Mouse (Mus musculus) embryonic facial prominence, embryonic 11.5 days (tissue): ENCODE measurements around the gene Krt7. TPM values are rescaled to one million over a fixed set of nuclear protein-coding genes. Genes with fewer than 3 reads are reported as not detected.
A peak's percentile ranks its signal among the peaks of the same experiment; 100 is the strongest.

Source experiments
- ATAC-seq: fragments of 200-750 bp; cut with Nextera tagmentation; replicated peaks from 2 replicates; pipeline ENCODE4 v1.8.0; 2017; ENCODE audit warnings: low read depth; ENCODE audit not compliant: insufficient number of reproducible peaks, low FRiP score, low TSS enrichment
- DNase-seq: peaks from one replicate; pipeline ENCODE4 v3.0.0-alpha.2; 2015; ENCODE audit warnings: low spot score
- H3K27ac ChIP-seq: fragments of 300-500 bp; sonication (generic); replicated peaks from 2 replicates; pipeline ENCODE4 v1.5.1; 2014; ENCODE audit warnings: mild to moderate bottlenecking, low read depth, low read length, control low read depth
- H3K27me3 ChIP-seq: fragments of 300-500 bp; sonication (generic); 2 replicates; pipeline ENCODE4 v1.6.1; 2014; ENCODE audit warnings: mild to moderate bottlenecking, low read length, moderate library complexity, mixed read lengths; ENCODE audit not compliant: control insufficient read depth, insufficient read depth
- H3K36me3 ChIP-seq: fragments of 300-500 bp; sonication (generic); replicated peaks from 2 replicates; pipeline ENCODE4 v1.6.1; 2014; ENCODE audit warnings: low read depth, mild to moderate bottlenecking, low read length, moderate library complexity, mixed read lengths; ENCODE audit not compliant: control insufficient read depth, insufficient read depth
- H3K4me1 ChIP-seq: fragments of 300-500 bp; sonication (generic); 2 replicates; pipeline ENCODE4 v1.6.1; 2014; ENCODE audit warnings: low read length, mixed read lengths; ENCODE audit not compliant: control insufficient read depth, insufficient read depth
- H3K4me2 ChIP-seq: fragments of 300-500 bp; sonication (generic); 2 replicates; pipeline ENCODE4 v1.6.1; 2014; ENCODE audit warnings: low read depth, mild to moderate bottlenecking, control low read depth, low read length, moderate library complexity
- H3K4me3 ChIP-seq: fragments of 300-500 bp; sonication (generic); 2 replicates; pipeline ENCODE4 v1.5.1; 2014; ENCODE audit warnings: low read depth, low read length, control low read depth
- H3K9ac ChIP-seq: fragments of 300-500 bp; sonication (generic); replicated peaks from 2 replicates; pipeline ENCODE4 v1.6.1; 2014; ENCODE audit warnings: mild to moderate bottlenecking, control low read depth, low read length
- H3K9me3 ChIP-seq: fragments of 300-500 bp; sonication (generic); replicated peaks from 2 replicates; pipeline ENCODE4 v1.6.1; 2016; ENCODE audit warnings: mild to moderate bottlenecking, low read length, inconsistent platforms, mixed read lengths; ENCODE audit not compliant: control insufficient read depth
- WGBS: fragments of 180-500 bp; shearing (Covaris S2); extraction: QIAGEN DNeasy Blood & Tissue Kit; methylation state at CpG from one replicate; pipeline ENCODE4 v1.1.7; 2014; 5-methylcytosine and 5-hydroxymethylcytosine counted together
- polyA plus RNA-seq: library from polyadenylated mRNA; unstranded; fragments of >200 nt; fragmentation: Nextera tagmentation; extraction: Ambion mirVana; gene quantifications from 2 replicates; pipeline ENCODE4 v1.2.1, GENCODE M21; 2014

Gene Krt7
- polyA plus RNA-seq, 1 experiment from 2014 or later = 9.4 TPM

- no peak overlapping the region for H3K27ac ChIP-seq
- H3K9me3 ChIP-seq = no peaks in the 10 kb centered on the region
- DNase-seq (no peak), ATAC-seq (no peak)
- no peaks in the 10 kb centered on the region for H3K27me3 ChIP-seq
- no peak overlapping the region for H3K4me2 ChIP-seq
- no peak overlapping the region for H3K4me3 ChIP-seq
- WGBS = 90% methylated on average over 2 of the region's 2 CpGs
- no peaks in the 10 kb centered on the region for H3K36me3 ChIP-seq
- no peaks in the 10 kb centered on the region for H3K4me1 ChIP-seq
- no peak overlapping the region for H3K9ac ChIP-seq
Measured at GRCm38 (mm10) chr15:101397683-101398082, 13.2 kb upstream of the Krt7 start.

GRCm38 (mm10) chr15:101398269-101398668 lies 12.6 kb upstream of the Krt7 start:
- Histone ChIP-seq H3K4me2 (no peak overlapping the region), H3K27me3 (no peaks in the 10 kb centered on the region), H3K9ac (no peak overlapping the region), H3K4me1 (no peaks in the 10 kb centered on the region), H3K27ac (no peak overlapping the region), H3K4me3 (no peak overlapping the region), H3K9me3 (no peaks in the 10 kb centered on the region), H3K36me3 (no peaks in the 10 kb centered on the region)
- ATAC-seq (no peak), DNase-seq (no peak)
- 86% methylated on average over 8 of the region's 8 CpGs for WGBS

DNA sequence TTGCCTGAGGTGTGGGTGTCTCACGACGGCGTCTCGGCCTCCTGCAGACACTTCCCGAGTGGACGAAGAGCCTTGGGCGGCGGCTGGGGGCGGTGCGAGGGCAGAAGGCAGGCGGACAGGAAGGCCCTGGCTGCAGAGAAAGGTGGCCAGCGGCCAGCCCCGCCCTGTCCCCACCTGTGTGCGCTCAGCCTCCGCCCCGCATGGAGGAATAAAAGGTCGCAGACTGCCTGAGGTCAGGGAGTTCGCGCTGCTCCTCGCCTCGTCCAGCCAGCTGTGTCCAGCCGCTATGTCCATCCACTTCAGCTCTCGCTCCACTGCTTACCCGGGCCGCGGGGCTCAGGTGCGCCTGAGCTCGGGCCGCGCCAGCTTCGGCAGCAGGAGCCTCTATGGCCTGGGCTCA lies 1.3 kb downstream of the Krt7 start:
- Histone ChIP-seq H3K36me3 (no peaks in the 10 kb centered on the region), H3K4me1 (0 out of 2 replicates have a peak, but pooled peaks cover 2% of the 10 kb centered on the region), H3K9me3 (no peaks in the 10 kb centered on the region), H3K4me3 (no peak overlapping the region), H3K4me2 (peak overlapping the region; percentile 27; the same call in 1 of the 2 replicates), H3K9ac (no peak overlapping the region), H3K27ac (no peak overlapping the region), H3K27me3 (peaks cover 12% of the 10 kb centered on the region; the same call in 1 of the 2 replicates)
- DNase-seq (no peak), ATAC-seq (no peak)
- 22% methylated on average over 28 of the region's 31 CpGs for WGBS

- DNase-seq (no peak), ATAC-seq (no peak)
- WGBS = 23% methylated on average over 7 of the region's 7 CpGs
- Histone ChIP-seq H3K27ac (no peak overlapping the region), H3K27me3 (peaks cover 12% of the 10 kb centered on the region; the same call in 1 of the 2 replicates), H3K4me3 (no peak overlapping the region), H3K4me2 (no peak overlapping the region), H3K36me3 (no peaks in the 10 kb centered on the region), H3K9ac (no peak overlapping the region), H3K4me1 (0 out of 2 replicates have a peak, but pooled peaks cover 2% of the 10 kb centered on the region), H3K9me3 (no peaks in the 10 kb centered on the region)
Measured at GRCm38 (mm10) chr15:101413916-101414635, 3.2 kb downstream of the Krt7 start.

GRCm38 (mm10) chr15:101414807-101415565 lies 4.1 kb downstream of the Krt7 start:
- DNase-seq = no peak

DNA sequence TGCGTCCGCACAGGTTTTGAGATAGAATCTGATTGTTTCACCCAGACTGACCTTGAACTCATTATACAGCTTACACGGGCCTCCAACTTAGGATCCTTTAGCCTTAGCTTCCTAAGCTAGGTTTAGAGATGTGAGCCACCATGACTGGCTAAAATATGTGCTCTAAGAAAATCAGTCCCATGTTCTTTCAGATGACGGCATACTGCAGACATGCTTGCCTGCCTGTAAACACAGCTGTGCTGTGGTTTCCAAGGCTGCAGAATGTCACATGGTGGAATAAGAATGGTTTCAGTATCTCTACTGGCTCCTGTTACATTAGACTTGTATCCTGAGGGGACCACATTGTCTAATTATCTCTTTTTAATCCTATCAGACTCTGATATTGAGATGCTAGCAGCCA lies 8.1 kb downstream of the Krt7 start:
- H3K4me3 ChIP-seq = no peak overlapping the region
- no peak overlapping the region for H3K9ac ChIP-seq
- H3K27ac ChIP-seq = no peak overlapping the region
- H3K27me3 ChIP-seq = no peaks in the 10 kb centered on the region
- 87% methylated on average over 4 of the region's 4 CpGs for WGBS
- no peaks in the 10 kb centered on the region for H3K4me1 ChIP-seq
- ATAC-seq (no peak), DNase-seq (no peak)
- no peaks in the 10 kb centered on the region for H3K36me3 ChIP-seq
- H3K4me2 ChIP-seq = no peak overlapping the region
- no peaks in the 10 kb centered on the region for H3K9me3 ChIP-seq

More at GRCm38 (mm10) chr15:101414807-101415565, 4.1 kb downstream of the Krt7 start:
- no peak for ATAC-seq
- Histone ChIP-seq H3K27ac (no peak overlapping the region), H3K4me3 (no peak overlapping the region), H3K27me3 (peaks cover 12% of the 10 kb centered on the region; the same call in 1 of the 2 replicates), H3K9me3 (no peaks in the 10 kb centered on the region), H3K4me2 (no peak overlapping the region), H3K36me3 (no peaks in the 10 kb centered on the region), H3K4me1 (0 out of 2 replicates have a peak, but pooled peaks cover 2% of the 10 kb centered on the region), H3K9ac (no peak overlapping the region)
- 36% methylated on average over 11 of the region's 11 CpGs for WGBS

DNA sequence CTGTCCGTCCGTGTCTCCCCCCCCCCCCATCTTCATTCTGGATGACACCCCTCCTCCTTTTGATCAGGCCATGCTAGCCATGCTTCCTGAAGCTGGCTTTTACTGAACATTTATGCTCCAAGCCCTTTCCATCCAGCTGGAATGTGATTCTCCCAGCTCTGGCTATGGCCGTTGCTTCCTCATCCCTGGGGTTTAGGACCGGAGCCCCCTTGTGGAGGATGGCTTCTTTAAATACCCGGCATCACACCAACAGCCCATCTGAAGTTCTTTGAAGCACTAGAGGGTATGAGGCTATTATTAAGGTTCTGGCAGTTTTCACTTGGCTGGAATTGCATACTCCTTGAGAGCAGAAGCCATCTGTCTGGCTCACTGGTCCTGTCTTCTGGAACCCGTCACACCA lies 10.1 kb downstream of the Krt7 start:
- H3K4me1 ChIP-seq = no peaks in the 10 kb centered on the region
- H3K4me2 ChIP-seq = no peak overlapping the region
- no peak overlapping the region for H3K4me3 ChIP-seq
- no peak overlapping the region for H3K9ac ChIP-seq
- no peak for ATAC-seq
- H3K9me3 ChIP-seq = no peaks in the 10 kb centered on the region
- H3K27me3 ChIP-seq = no peaks in the 10 kb centered on the region
- no peaks in the 10 kb centered on the region for H3K36me3 ChIP-seq
- no peak overlapping the region for H3K27ac ChIP-seq
- peak; percentile 40 for DNase-seq
- WGBS = 57% methylated on average over 6 of the region's 6 CpGs

GRCm38 (mm10) chr15:101424914-101425313 lies 14.1 kb downstream of the Krt7 start:
- H3K27ac ChIP-seq = no peak overlapping the region
- no peak overlapping the region for H3K9ac ChIP-seq
- DNase-seq = no peak
- 14% methylated on average over 5 of the region's 5 CpGs for whole genome bisulfite sequencing
- no peaks in the 10 kb centered on the region for H3K36me3 ChIP-seq
- H3K9me3 ChIP-seq = no peaks in the 10 kb centered on the region
- H3K4me1 ChIP-seq = no peaks in the 10 kb centered on the region
- no peak for ATAC-seq
- H3K27me3 ChIP-seq = no peaks in the 10 kb centered on the region
- H3K4me2 ChIP-seq = no peak overlapping the region
- no peak overlapping the region for H3K4me3 ChIP-seq
